Mouse (Mus musculus) neural tube, embryonic 11.5 days (tissue): ENCODE measurements around the gene Igf2bp3. TPM values are rescaled to one million over a fixed set of nuclear protein-coding genes. Genes with fewer than 3 reads are reported as not detected.
A peak's percentile ranks its signal among the peaks of the same experiment; 100 is the strongest.

Experiments used
- ATAC-seq: fragments of 200-750 bp; cut with Nextera tagmentation; 2 replicates; pipeline ENCODE4 v1.8.0; 2017; ENCODE audit warnings: moderate number of reproducible peaks, mild to moderate bottlenecking, moderate TSS enrichment, moderate library complexity; ENCODE audit not compliant: insufficient read depth, low FRiP score, low TSS enrichment
- DNase-seq: peaks from one replicate; pipeline ENCODE4 v3.0.0-alpha.2; 2015; ENCODE audit warnings: low spot score
- H3K27ac ChIP-seq: fragments of 300-500 bp; sonication (generic); 2 replicates; pipeline ENCODE4 v1.5.1; 2014; ENCODE audit warnings: low read depth, mild to moderate bottlenecking, low read length
- H3K27me3 ChIP-seq: fragments of 300-500 bp; sonication (generic); 2 replicates; pipeline ENCODE4 v1.6.1; 2014; ENCODE audit warnings: mild to moderate bottlenecking, low read length, mixed read lengths; ENCODE audit not compliant: control insufficient read depth, insufficient read depth
- H3K36me3 ChIP-seq: fragments of 300-500 bp; sonication (generic); 2 replicates; pipeline ENCODE4 v1.6.1; 2014; ENCODE audit warnings: mild to moderate bottlenecking, low read length, moderate library complexity, mixed read lengths; ENCODE audit not compliant: control insufficient read depth, insufficient read depth
- H3K4me1 ChIP-seq: fragments of 300-500 bp; sonication (generic); 2 replicates; pipeline ENCODE4 v1.6.1; 2014; ENCODE audit warnings: low read length, mixed read lengths; ENCODE audit not compliant: control insufficient read depth, insufficient read depth
- H3K4me2 ChIP-seq: fragments of 300-500 bp; sonication (generic); 2 replicates; pipeline ENCODE4 v1.6.1; 2014; ENCODE audit warnings: low read depth, mild to moderate bottlenecking, moderate library complexity
- H3K4me3 ChIP-seq: fragments of 300-500 bp; sonication (generic); 2 replicates; pipeline ENCODE4 v1.5.1; 2014; ENCODE audit warnings: low read depth, low read length
- H3K9ac ChIP-seq: fragments of 300-500 bp; sonication (generic); 2 replicates; pipeline ENCODE4 v1.6.1; 2014; ENCODE audit warnings: mild to moderate bottlenecking, low read length
- H3K9me3 ChIP-seq: fragments of 300-500 bp; sonication (generic); 2 replicates; pipeline ENCODE4 v1.6.1; 2016; ENCODE audit warnings: low read length; ENCODE audit not compliant: control insufficient read depth
- WGBS: fragments of 180-500 bp; shearing (Covaris S2); extraction: QIAGEN DNeasy Blood & Tissue Kit; methylation state at CpG from one replicate; pipeline ENCODE4 v1.1.7; 2014; 5-methylcytosine and 5-hydroxymethylcytosine counted together
- polyA plus RNA-seq: library from polyadenylated mRNA; unstranded; fragments of >200 nt; fragmentation: Nextera tagmentation; extraction: Ambion mirVana; gene quantifications from 2 replicates; pipeline ENCODE4 v1.2.1, GENCODE M21; 2014

Gene Igf2bp3
- polyA plus RNA-seq, 1 experiment from 2014 or later = 130 TPM

DNA sequence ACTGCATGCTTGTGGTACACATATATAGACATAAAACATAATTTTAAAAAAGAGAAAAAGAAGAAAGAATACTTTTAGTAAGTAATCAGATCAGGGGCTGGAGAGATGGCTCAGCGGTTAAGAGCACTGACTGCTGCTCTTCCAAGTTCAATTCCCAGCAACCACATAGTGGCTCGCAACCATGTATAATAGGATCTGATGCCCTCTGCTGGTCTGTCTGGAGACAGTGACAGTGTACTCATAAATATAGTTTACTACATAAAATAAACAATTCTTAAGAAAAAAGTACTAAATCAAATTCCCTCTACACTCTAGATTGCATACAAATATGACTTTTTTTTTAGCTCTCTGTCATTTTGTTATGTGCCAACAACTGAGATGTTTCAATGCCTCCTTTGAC, 36.4 kb upstream of the Igf2bp3 start:
- no peak overlapping the region for H3K27ac ChIP-seq
- no peaks in the 10 kb centered on the region for H3K9me3 ChIP-seq
- 96% methylated on average over 2 of the region's 2 CpGs for WGBS
- no peaks in the 10 kb centered on the region for H3K27me3 ChIP-seq
- ATAC-seq (no peak), DNase-seq (no peak)
- H3K4me3 ChIP-seq = no peak overlapping the region
- no peak overlapping the region for H3K9ac ChIP-seq
- no peak overlapping the region for H3K4me2 ChIP-seq
- no peaks in the 10 kb centered on the region for H3K4me1 ChIP-seq
- peaks cover 20% of the 10 kb centered on the region for H3K36me3 ChIP-seq

DNA sequence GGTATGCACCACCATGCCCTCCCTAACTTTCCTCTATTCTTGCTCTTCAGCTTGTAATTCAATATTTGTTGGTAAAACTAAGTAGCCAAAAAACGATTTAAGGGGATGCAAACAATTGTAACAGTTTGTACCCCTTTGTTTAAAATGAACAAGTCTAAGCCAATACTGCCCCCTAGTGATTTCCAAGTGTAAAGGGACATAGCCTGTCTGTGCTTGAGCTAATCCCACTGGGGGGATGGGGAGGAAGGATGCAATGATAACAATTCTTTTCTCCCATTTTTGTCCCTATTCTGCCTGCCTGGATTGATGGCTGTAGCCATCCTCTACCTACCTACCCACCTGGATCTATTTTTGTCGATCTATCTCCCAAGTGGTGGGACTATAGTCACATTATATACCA, 32.5 kb upstream of the Igf2bp3 start:
- no peak for ATAC-seq
- Histone ChIP-seq H3K27ac (no peak overlapping the region), H3K36me3 (peaks cover 35% of the 10 kb centered on the region), H3K9me3 (no peaks in the 10 kb centered on the region), H3K4me2 (no peak overlapping the region), H3K4me3 (no peak overlapping the region), H3K9ac (no peak overlapping the region), H3K4me1 (no peaks in the 10 kb centered on the region), H3K27me3 (no peaks in the 10 kb centered on the region)
- 75% methylated on average over 2 of the region's 2 CpGs for WGBS
- no peak for DNase-seq

DNA sequence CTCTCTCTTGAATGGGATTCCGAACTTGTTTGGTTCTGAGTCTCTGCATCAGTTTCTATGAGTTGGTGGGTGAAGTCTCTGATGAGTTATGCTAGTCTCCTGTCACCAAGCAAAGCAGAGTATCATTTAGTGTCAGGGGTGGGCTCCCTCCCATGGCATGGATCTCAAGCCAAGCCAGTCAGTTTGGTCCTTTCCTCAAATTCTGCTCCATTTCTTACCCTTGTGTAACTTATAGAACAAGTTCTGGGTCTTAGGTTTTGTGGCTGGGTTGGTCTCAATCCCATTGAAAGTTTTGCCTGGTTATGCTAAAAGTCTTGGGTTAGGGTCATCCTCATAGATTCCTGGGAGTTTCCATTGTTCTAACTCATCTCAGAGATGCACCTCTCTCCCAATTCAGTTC, 27.6 kb upstream of the Igf2bp3 start:
- WGBS = 88% methylated on average over 1 of the region's 1 CpGs
- Histone ChIP-seq H3K4me3 (no peak overlapping the region), H3K4me2 (no peak overlapping the region), H3K27ac (no peak overlapping the region), H3K9me3 (no peaks in the 10 kb centered on the region), H3K36me3 (peaks cover 17% of the 10 kb centered on the region), H3K4me1 (no peaks in the 10 kb centered on the region), H3K9ac (no peak overlapping the region), H3K27me3 (no peaks in the 10 kb centered on the region)
- ATAC-seq (no peak), DNase-seq (no peak)

DNA sequence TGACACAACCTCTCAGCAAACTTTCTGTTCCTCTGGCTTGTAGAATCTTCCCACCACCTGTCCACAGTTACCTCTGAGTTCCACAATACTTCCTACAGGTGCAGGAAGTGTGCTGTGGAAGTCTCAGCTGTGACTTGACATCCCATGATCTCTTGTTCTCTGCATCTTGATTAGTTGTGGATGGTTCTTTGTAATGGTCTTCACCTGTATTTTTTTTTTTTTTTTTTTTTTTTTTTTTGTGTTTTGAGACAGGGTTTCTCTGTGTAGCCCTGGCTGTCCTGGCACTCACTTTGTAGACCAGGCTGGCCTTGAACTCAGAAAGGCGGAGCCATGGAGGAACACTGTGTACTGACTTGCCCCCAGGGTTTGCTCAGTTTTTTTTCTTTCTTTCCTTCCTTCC, 26.8 kb upstream of the Igf2bp3 start:
- Histone ChIP-seq H3K27ac (no peak overlapping the region), H3K36me3 (peaks cover 17% of the 10 kb centered on the region), H3K4me2 (no peak overlapping the region), H3K27me3 (no peaks in the 10 kb centered on the region), H3K9ac (no peak overlapping the region), H3K9me3 (no peaks in the 10 kb centered on the region), H3K4me3 (no peak overlapping the region), H3K4me1 (no peaks in the 10 kb centered on the region)
- ATAC-seq (no peak), DNase-seq (no peak)
- WGBS = 89% methylated on average over 1 of the region's 1 CpGs

DNA sequence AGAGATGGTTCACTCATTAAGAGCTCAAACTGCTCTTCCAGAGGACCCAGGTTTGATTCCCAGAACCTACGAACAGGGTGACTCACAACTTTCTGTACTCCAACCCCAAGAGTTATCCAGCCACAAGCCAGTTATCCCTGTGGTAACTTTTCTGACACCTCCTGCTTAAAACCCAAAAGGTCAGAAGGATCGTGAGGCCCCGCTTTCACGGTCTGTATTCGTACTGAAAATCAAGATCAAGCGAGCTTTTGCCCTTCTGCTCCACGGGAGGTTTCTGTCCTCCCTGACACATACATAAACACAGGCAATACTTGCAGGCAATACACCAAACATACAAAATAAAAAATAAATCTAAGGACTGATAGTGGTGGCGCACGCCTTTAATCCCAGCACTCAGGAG, 21.6 kb upstream of the Igf2bp3 start:
- no peak overlapping the region for H3K9ac ChIP-seq
- no peaks in the 10 kb centered on the region for H3K9me3 ChIP-seq
- no peak overlapping the region for H3K4me3 ChIP-seq
- no peaks in the 10 kb centered on the region for H3K36me3 ChIP-seq
- no peak overlapping the region for H3K27ac ChIP-seq
- no peak overlapping the region for H3K4me2 ChIP-seq
- WGBS = 46% methylated on average over 9 of the region's 9 CpGs
- no peaks in the 10 kb centered on the region for H3K4me1 ChIP-seq
- peak; percentile 93 for DNase-seq
- no peaks in the 10 kb centered on the region for H3K27me3 ChIP-seq
- peak; percentile 98 for ATAC-seq

DNA sequence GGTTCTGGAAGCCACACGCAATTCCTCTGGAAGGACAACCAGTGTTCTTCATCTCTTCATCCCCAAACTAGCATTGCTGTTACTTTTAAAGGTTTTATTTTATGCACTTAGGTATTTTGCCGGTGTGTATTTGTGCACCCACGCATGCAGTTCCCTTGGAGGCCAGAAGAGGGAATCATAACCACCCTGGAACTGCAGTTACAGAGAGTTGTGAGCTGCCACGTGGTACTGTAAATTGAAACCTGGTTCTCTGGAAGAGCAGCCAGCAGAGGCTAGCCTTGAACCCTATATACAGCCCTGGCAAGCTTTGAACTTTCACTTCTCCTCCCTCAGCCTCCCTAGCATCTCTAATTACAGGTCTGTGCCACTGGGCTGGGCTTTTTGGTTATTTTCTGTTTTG, 18.6 kb upstream of the Igf2bp3 start:
- 59% methylated on average over 4 of the region's 4 CpGs for WGBS
- ATAC-seq (no peak), DNase-seq (no peak)
- Histone ChIP-seq H3K4me2 (no peak overlapping the region), H3K4me1 (no peaks in the 10 kb centered on the region), H3K9ac (no peak overlapping the region), H3K27ac (no peak overlapping the region), H3K27me3 (no peaks in the 10 kb centered on the region), H3K9me3 (no peaks in the 10 kb centered on the region), H3K4me3 (no peak overlapping the region), H3K36me3 (no peaks in the 10 kb centered on the region)

DNA sequence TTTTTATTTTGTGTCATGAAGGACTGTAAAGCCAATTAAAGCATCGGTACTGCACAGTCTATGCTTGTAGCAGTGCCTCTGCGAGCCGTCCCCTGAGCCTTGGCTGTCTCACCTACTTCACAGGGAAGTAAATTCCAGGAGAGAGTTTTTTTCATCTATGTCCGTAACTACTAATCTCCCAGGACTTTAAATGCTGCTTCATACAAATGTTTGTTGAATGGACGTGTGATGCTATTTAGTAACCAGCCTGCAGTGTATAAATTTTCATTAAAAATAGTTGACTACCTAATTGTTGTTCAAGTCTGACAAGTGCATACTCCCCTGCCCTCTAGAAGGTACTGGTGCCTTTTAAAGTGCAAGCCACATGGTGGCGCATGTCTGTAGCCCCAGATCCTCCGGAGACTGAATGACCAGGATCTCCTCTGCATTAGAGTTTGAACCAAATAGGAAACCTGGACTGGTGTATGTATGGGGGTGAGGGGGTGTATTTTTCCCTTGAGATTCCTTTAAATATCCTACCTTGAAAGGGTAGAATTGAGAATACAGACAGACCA, 13.4 kb upstream of the Igf2bp3 start:
- Histone ChIP-seq H3K9ac (no peak overlapping the region), H3K9me3 (no peaks in the 10 kb centered on the region), H3K4me2 (no peak overlapping the region), H3K27ac (no peak overlapping the region), H3K27me3 (no peaks in the 10 kb centered on the region), H3K36me3 (no peaks in the 10 kb centered on the region), H3K4me3 (no peak overlapping the region), H3K4me1 (peaks cover 3% of the 10 kb centered on the region; the same call in 1 of the 2 replicates)
- WGBS = 13% methylated on average over 7 of the region's 7 CpGs
- peak; percentile 46 for DNase-seq
- ATAC-seq = no peak

DNA sequence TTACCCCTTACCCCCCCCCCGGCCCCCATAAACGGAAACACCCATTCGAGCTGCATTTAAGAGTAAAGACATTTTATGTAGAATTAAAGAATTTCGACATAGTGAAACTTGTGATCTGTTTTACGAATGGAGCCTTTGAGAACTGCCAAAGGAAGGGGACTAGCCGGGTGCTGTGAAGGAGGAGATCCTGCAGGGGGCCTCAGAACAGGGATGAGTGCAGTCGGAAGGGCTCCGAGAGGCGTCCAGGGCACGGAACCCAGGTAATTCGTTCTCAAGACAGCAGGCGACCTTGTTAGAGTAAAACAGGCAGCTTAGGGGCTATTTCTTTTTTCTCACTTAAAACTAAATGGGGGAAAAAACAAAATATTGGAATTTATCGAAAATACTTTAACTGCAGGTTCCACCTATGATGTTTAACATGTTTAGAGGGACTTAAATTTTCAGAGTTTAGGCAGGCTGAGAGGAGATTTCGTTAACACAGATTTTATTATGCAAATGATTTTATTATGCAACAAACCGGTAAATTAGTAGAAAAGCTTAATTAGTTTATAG, 12.5 kb upstream of the Igf2bp3 start:
- Histone ChIP-seq H3K27ac (no peak overlapping the region), H3K9me3 (no peaks in the 10 kb centered on the region), H3K4me3 (no peak overlapping the region), H3K4me1 (peaks cover 3% of the 10 kb centered on the region; the same call in 1 of the 2 replicates), H3K9ac (no peak overlapping the region), H3K4me2 (no peak overlapping the region), H3K36me3 (no peaks in the 10 kb centered on the region), H3K27me3 (no peaks in the 10 kb centered on the region)
- WGBS = 7% methylated on average over 15 of the region's 15 CpGs
- peak; percentile 69 for DNase-seq
- ATAC-seq = peak; percentile 53; the same call in 1 of the 2 replicates

DNA sequence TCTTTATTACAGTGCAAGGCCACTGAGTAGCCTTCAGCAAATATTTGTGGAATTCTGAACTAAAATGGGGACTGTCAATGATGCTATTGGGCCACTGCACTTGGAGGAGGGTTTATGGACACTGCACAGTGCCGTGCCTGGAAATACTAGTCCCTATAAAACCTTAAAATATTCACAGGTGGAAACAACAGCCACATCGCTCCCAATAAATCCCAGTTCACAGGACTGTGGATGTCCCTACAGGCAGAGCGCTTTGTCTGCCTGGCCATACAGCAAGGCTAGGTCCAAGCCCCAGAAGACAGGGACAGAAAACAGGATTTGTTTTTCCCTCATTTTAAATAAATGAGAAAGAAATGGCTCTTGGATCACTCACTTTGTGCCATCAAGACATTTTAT, 11.0 kb upstream of the Igf2bp3 start:
- ATAC-seq (no peak), DNase-seq (no peak)
- Histone ChIP-seq H3K36me3 (no peaks in the 10 kb centered on the region), H3K4me1 (peaks cover 3% of the 10 kb centered on the region; the same call in 1 of the 2 replicates), H3K27me3 (no peaks in the 10 kb centered on the region), H3K4me2 (no peak overlapping the region), H3K4me3 (no peak overlapping the region), H3K27ac (no peak overlapping the region), H3K9ac (no peak overlapping the region), H3K9me3 (no peaks in the 10 kb centered on the region)
- WGBS = 50% methylated on average over 3 of the region's 3 CpGs
